Mouse (Mus musculus) layer of hippocampus, adult 8-10 months (tissue): Measurements from ENCODE around the gene Bckdha. TPM values are rescaled to one million over a fixed set of nuclear protein-coding genes. Genes with fewer than 3 reads are reported as not detected.
A peak's percentile ranks its signal among the peaks of the same experiment; 100 is the strongest.

Experiments used
- DNase-seq, 2 experiments: peaks; one replicate each; pipeline ENCODE4 v3.0.0; 2022; ENCODE audit warnings: low spot score in 2 of 2
- total RNA-seq, 4 experiments: library from RNA; stranded (reverse); gene quantifications; 2 replicates each; pipeline ENCODE4 v1.2.4; 2022

Bckdha gene
- total RNA-seq, 4 experiments from 2014 or later: 34.4 to 42.3 (median 39.3) TPM

GRCm38 (mm10) chr7:25645074-25645473 lies 13.7 kb downstream of the Bckdha start:
- DNase-seq: no peak

- no peak for DNase-seq
Measured at GRCm38 (mm10) chr7:25644631-25645030, 14.2 kb downstream of the Bckdha start.

- no peak for DNase-seq
Measured at GRCm38 (mm10) chr7:25644136-25644535, 14.6 kb downstream of the Bckdha start.

GRCm38 (mm10) chr7:25639754-25640153 lies 19.0 kb downstream of the Bckdha start:
- peak in 1 of 2 experiments; percentile 45 for DNase-seq

- no peak for DNase-seq
Measured at GRCm38 (mm10) chr7:25637099-25637498, 21.7 kb downstream of the Bckdha start.

- DNase-seq: no peak
Measured at GRCm38 (mm10) chr7:25636373-25636772, 22.4 kb downstream of the Bckdha start.

GRCm38 (mm10) chr7:25632679-25633078 lies 26.1 kb downstream of the Bckdha start:
- no peak for DNase-seq

- peak in 1 of 2 experiments; percentile 7 for DNase-seq
Measured at GRCm38 (mm10) chr7:25628323-25628620, 30.5 kb downstream of the Bckdha start.

GRCm38 (mm10) chr7:25627431-25628322 lies 31.1 kb downstream of the Bckdha start:
- DNase-seq: no peak

GRCm38 (mm10) chr7:25626509-25627430 lies 32.0 kb downstream of the Bckdha start, which contains the start of gene B3gnt8:
B3gnt8 (plus strand) TSS chr7:25626654.
- no peak for DNase-seq

- no peak for DNase-seq
Measured at GRCm38 (mm10) chr7:25625594-25626250, 33.1 kb downstream of the Bckdha start.

GRCm38 (mm10) chr7:25624851-25625250 lies 33.9 kb downstream of the Bckdha start:
- DNase-seq: no peak

GRCm38 (mm10) chr7:25623857-25624370 lies 34.9 kb downstream of the Bckdha start:
- no peak for DNase-seq

GRCm38 (mm10) chr7:25620751-25621150 lies 38.0 kb downstream of the Bckdha start:
- no peak for DNase-seq

GRCm38 (mm10) chr7:25620101-25620500 lies 38.7 kb downstream of the Bckdha start:
- DNase-seq: no peak

GRCm38 (mm10) chr7:25619722-25619991 lies 39.1 kb downstream of the Bckdha start:
- DNase-seq: no peak

GRCm38 (mm10) chr7:25618865-25619721 lies 39.7 kb downstream of the Bckdha start, which contains the start of gene Dmac2:
Dmac2 (plus strand) TSS chr7:25619414.
- DNase-seq: peak; percentile 93

GRCm38 (mm10) chr7:25617376-25618160 lies 41.2 kb downstream of the Bckdha start:
- DNase-seq: no peak

- no peak for DNase-seq
Measured at GRCm38 (mm10) chr7:25615706-25616011, 43.1 kb downstream of the Bckdha start, which contains the start of gene Erich4. Erich4 (minus strand) TSS chr7:25615892.
